Mouse (Mus musculus): Measurements from ENCODE around the gene Bcl2l12. TPM values are rescaled to one million over a fixed set of nuclear protein-coding genes. Genes with fewer than 3 reads are reported as not detected.
A peak's percentile ranks its signal among the peaks of the same experiment; 100 is the strongest.

The Bcl2l12 gene
- polyA plus RNA-seq, 1 experiment: 13.3 TPM

DNA sequence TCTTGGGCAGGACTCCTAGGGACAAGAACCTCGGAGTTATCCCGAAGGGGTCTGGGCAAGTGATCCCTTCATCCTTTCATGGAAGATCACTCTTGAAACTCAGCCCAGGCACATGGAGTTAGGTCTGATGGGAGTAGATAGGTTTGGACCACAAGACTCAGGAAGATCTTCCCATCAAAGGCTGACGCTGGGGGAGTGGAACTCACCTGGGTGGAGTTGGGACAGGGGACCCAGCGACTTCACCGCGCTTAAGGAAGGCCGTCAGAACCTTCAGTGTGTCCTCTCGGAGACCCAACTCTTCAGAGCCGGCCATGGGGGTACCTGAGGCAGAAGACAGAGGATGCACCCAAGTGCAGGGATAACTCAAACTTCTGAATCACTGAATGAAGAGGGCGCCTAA lies 1.8 kb downstream of the Bcl2l12 start:
- Histone ChIP-seq H3K4me3 (peak overlapping the region; percentile 86), H3K36me3 (ENCODE audit: control insufficient read depth, insufficient read depth) (no peaks in the 10 kb centered on the region), H3K79me2 (ENCODE audit: control insufficient read depth, insufficient read depth) (peaks cover 20% of the 10 kb centered on the region), H3ac (ENCODE audit: control insufficient read depth, insufficient read length) (peak overlapping the region; percentile 50), H3K4me2 (ENCODE audit: low read depth) (peak overlapping the region; percentile 98), H3K27me3 (ENCODE audit: control insufficient read depth, insufficient read depth, insufficient read length) (no peaks in the 10 kb centered on the region)
- no peak for TF ChIP-seq TCF12 (IDR thresholded peaks at IDR 0.05; ENCODE audit: insufficient read depth, poor library complexity, severe bottlenecking)
- TF ChIP-seq SRF (IDR thresholded peaks at IDR 0.05; ENCODE audit: control insufficient read depth, insufficient read length, low read depth): no peak

DNA sequence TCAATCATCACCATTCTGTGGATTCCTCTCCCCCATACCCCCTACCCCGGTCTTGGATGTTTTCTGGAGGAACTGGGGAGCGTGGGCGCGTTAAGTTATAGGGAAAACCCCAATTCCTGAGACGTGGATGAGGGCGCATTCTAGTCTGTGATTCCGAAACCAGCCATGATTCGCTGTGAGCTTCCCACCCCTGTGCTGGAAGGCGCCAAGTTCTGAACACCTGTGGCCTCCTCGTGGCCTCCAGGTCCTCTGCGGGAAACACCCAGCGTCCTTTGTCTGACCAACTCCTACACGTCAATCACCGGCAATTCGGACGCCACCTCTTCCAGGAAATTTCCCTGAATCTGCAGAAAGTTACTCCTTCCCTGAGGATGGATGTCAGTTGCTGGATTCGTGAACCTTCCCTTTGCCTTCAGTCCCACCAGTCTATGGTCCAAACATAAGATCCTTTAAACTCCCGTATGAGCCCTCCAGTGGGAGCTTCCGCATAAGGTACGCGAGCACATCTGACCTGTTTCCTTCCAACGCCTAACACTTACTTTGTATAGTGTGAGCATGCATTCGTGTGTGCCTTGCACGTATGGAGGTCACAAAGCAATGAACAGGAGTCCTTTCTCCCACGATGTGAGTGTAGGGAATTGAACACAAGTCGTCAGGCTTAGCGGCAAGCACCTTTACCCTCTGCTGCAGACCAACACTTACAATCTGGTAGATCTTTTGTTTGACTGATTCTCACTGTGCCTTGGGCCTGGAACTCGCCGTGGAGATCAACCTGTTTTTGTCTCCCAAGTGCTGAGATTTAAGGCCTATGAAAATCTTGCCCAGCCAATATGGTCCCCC lies 11.4 kb downstream of the Bcl2l12 start:
- peaks cover 57% of the 10 kb centered on the region for H3K79me2 ChIP-seq (ENCODE audit: control insufficient read depth, insufficient read depth)
- no peaks in the 10 kb centered on the region for H3K27me3 ChIP-seq (ENCODE audit: control insufficient read depth, insufficient read depth, insufficient read length)
- peaks cover 3% of the 10 kb centered on the region for H3K36me3 ChIP-seq (ENCODE audit: control insufficient read depth, insufficient read depth)
- peak overlapping the region; percentile 83 for H3ac ChIP-seq (ENCODE audit: control insufficient read depth, insufficient read length)
- peak overlapping the region; percentile 85 for H3K4me2 ChIP-seq (ENCODE audit: low read depth)
- TF ChIP-seq POLR2A (IDR thresholded peaks at IDR 0.05; ENCODE audit: insufficient read length, low read depth) (peak; percentile 60), POLR2AphosphoS2 (IDR thresholded peaks at IDR 0.05; ENCODE audit: insufficient read length, low read depth) (peak; percentile 66), REST (IDR thresholded peaks at IDR 0.05; ENCODE audit: insufficient read depth, insufficient read length) (no peak), USF1 (IDR thresholded peaks at IDR 0.05; ENCODE audit: low read depth) (no peak), E2F4 (IDR thresholded peaks at IDR 0.05; ENCODE audit: insufficient read depth) (no peak), MYOD1 (IDR thresholded peaks at IDR 0.05; ENCODE audit: control insufficient read depth in 1 of 3, insufficient read length in 2 of 3, low read depth in 2 of 3) (peak in 1 of 3 experiments; percentile 48), TCF3 (IDR thresholded peaks at IDR 0.05; ENCODE audit: insufficient read length, low read depth) (no peak), MYOG (IDR thresholded peaks at IDR 0.05; ENCODE audit: control insufficient read depth in 1 of 3, insufficient read depth in 1 of 3, insufficient read length in 2 of 3, low read depth in 2 of 3) (peak in 1 of 3 experiments; percentile 40)
- H3K4me3 ChIP-seq: peak overlapping the region; percentile 55

DNA sequence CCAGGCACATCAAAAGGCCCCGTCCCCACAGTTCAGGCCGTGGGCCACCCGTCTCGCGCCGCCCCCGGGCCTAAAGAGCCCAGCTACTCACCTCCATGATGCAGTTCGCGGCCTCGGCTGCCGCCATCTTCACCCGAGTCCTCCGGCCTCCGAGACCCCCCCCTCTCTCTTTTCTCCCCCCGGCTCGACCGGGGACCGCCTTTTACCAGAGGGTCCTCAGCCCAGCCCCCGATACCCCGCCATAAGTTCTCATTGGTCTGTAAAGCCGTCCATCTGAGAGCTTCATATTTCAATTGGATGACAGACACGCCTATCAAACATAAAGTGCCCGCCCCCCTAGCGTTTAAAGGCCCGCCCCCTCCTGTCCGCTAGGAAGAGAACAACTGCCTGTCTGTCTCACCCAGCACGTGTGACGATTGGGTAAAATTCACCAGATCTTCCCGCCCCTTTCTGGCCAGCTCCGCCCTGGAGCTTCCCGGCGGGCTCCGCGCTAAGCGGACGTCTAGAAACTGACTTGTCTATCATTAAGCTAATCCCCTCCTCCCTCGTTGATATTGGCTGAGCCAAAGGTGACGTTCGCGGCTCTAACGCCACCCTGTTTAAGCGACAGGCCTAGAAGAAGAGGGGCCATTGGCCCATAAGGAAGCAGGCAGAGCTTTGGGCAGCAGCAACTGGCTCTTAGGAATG lies 12.2 kb downstream of the Bcl2l12 start, which contains the start of gene Prmt1:
Prmt1 (minus strand) TSS at position 377 of the 687 bp plus-strand sequence.
- H3K4me3 ChIP-seq: peak within 1 kb of the TSS; percentile 55
- peaks cover 6% of the 10 kb centered on the region for H3K36me3 ChIP-seq (ENCODE audit: control insufficient read depth, insufficient read depth)
- peak; percentile 65 for TF ChIP-seq POLR2A (IDR thresholded peaks at IDR 0.05; ENCODE audit: insufficient read length, low read depth)
- no peak for TF ChIP-seq SRF (IDR thresholded peaks at IDR 0.05; ENCODE audit: control insufficient read depth, insufficient read length, low read depth)
- peak; percentile 70 for TF ChIP-seq POLR2AphosphoS2 (IDR thresholded peaks at IDR 0.05; ENCODE audit: insufficient read length, low read depth)
- TF ChIP-seq USF1 (IDR thresholded peaks at IDR 0.05; ENCODE audit: low read depth): peak; percentile 14
- peaks cover 59% of the 10 kb centered on the region for H3K79me2 ChIP-seq (ENCODE audit: control insufficient read depth, insufficient read depth)
- peak within 1 kb of the TSS; percentile 83 for H3ac ChIP-seq (ENCODE audit: control insufficient read depth, insufficient read length)
- H3K27me3 ChIP-seq (ENCODE audit: control insufficient read depth, insufficient read depth, insufficient read length): no peaks in the 10 kb centered on the region
- peak within 1 kb of the TSS; percentile 85 for H3K4me2 ChIP-seq (ENCODE audit: low read depth)

DNA sequence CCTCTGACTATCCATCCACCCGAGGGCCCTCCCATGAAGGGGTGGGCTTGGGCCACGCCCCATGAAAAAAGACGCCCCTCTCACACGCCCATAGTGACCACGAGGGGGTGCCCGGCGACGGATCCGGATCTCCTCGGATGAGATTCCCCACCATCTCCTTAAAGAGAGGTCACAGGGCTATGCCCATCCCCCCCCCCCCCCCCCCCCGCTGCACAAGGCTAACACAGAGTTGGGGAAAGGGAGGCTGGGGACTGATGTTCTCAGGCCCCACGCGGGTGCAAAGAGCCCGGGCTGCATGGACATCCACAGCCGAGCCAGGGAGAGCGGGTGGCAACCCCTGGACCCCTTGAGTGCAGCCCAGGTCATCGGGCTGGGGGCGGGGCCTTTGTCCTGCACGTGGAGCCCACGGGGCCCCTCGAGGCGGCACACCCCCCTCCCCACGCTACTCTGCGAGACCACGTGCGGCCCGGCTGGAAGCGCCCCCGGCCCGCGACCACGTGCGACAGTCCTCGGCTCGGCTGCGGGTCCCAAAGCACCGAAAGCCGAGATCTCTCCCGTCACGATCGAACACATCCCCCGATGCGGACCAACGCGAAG lies 12.8 kb downstream of the Bcl2l12 start:
- no peaks in the 10 kb centered on the region for H3K27me3 ChIP-seq (ENCODE audit: control insufficient read depth, insufficient read depth, insufficient read length)
- H3K79me2 ChIP-seq (ENCODE audit: control insufficient read depth, insufficient read depth): peaks cover 59% of the 10 kb centered on the region
- TF ChIP-seq MYOG (IDR thresholded peaks at IDR 0.05; ENCODE audit: control insufficient read depth in 1 of 3, insufficient read depth in 1 of 3, insufficient read length in 2 of 3, low read depth in 2 of 3): peak in 1 of 3 experiments; percentile 1
- no peak for TF ChIP-seq MYOD1 (IDR thresholded peaks at IDR 0.05; ENCODE audit: control insufficient read depth in 1 of 3, insufficient read length in 2 of 3, low read depth in 2 of 3)
- TF ChIP-seq SRF (IDR thresholded peaks at IDR 0.05; ENCODE audit: control insufficient read depth, insufficient read length, low read depth): no peak
- TF ChIP-seq CEBPB (IDR thresholded peaks at IDR 0.05; ENCODE audit: insufficient read depth, poor library complexity, severe bottlenecking): no peak
- TF ChIP-seq POLR2A (IDR thresholded peaks at IDR 0.05; ENCODE audit: insufficient read length, low read depth): peak; percentile 15
- H3K4me2 ChIP-seq (ENCODE audit: low read depth): peak overlapping the region; percentile 68
- H3K4me3 ChIP-seq: peak overlapping the region; percentile 55
- peak overlapping the region; percentile 83 for H3ac ChIP-seq (ENCODE audit: control insufficient read depth, insufficient read length)
- peaks cover 12% of the 10 kb centered on the region for H3K36me3 ChIP-seq (ENCODE audit: control insufficient read depth, insufficient read depth)

DNA sequence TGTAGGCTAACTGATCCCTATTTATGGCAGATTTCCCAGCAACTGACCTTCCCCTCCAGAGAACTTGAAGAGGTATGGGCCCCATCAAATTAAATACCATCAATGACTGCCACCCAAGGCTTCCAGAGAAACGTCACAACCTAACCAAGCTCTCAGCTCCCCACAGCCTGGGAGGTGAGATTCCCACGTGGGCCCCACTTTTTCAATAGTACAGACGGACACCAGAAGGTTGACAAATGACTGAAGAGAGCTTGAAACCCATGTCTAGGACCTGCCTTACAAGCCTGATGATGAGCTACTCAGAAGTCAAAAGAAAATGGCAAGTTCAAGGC lies 13.7 kb downstream of the Bcl2l12 start:
- Histone ChIP-seq H3K36me3 (ENCODE audit: control insufficient read depth, insufficient read depth) (peaks cover 15% of the 10 kb centered on the region), H3K27me3 (ENCODE audit: control insufficient read depth, insufficient read depth, insufficient read length) (no peaks in the 10 kb centered on the region), H3K79me2 (ENCODE audit: control insufficient read depth, insufficient read depth) (peaks cover 53% of the 10 kb centered on the region), H3ac (ENCODE audit: control insufficient read depth, insufficient read length) (no peak overlapping the region), H3K4me2 (ENCODE audit: low read depth) (peak overlapping the region; percentile 68), H3K4me3 (peak overlapping the region; percentile 55)
- TF ChIP-seq E2F4 (IDR thresholded peaks at IDR 0.05; ENCODE audit: insufficient read depth) (no peak), SRF (IDR thresholded peaks at IDR 0.05; ENCODE audit: control insufficient read depth, insufficient read length, low read depth) (no peak), REST (IDR thresholded peaks at IDR 0.05; ENCODE audit: insufficient read depth, insufficient read length) (no peak), CEBPB (IDR thresholded peaks at IDR 0.05; ENCODE audit: insufficient read depth, poor library complexity, severe bottlenecking) (no peak)
